Mouse (Mus musculus) MEL (cell line): ENCODE measurements around the gene Cd9.

Experiments used
- CHD1 ChIP-seq: IDR thresholded peaks from 2 replicates; pipeline ENCODE4 v1.6.1; 2012; ENCODE audit warnings: low read depth, mild to moderate bottlenecking, inconsistent platforms, low read length, improper control_type of control experiment
- GABPA ChIP-seq: IDR thresholded peaks from 2 replicates; pipeline ENCODE4 v1.6.1; 2012; ENCODE audit warnings: low read depth, mild to moderate bottlenecking, inconsistent platforms, low read length, improper control_type of control experiment, moderate library complexity
- MAFK ChIP-seq: IDR thresholded peaks from 2 replicates; pipeline ENCODE4 v1.6.1; 2011; ENCODE audit warnings: low read depth, mild to moderate bottlenecking, low read length, improper control_type of control experiment, borderline replicate concordance
- MAX ChIP-seq: IDR thresholded peaks from 2 replicates; pipeline ENCODE4 v1.6.1; 2011; ENCODE audit warnings: low read length, improper control_type of control experiment
- MEF2A ChIP-seq: IDR thresholded peaks from 2 replicates; pipeline ENCODE4 v1.6.1; 2014; ENCODE audit warnings: low read depth, mild to moderate bottlenecking, inconsistent platforms, low read length, improper control_type of control experiment; ENCODE audit not compliant: poor library complexity, insufficient replicate concordance, severe bottlenecking; ENCODE audit errors: extremely low read depth
- NRF1 ChIP-seq: IDR thresholded peaks from 2 replicates; pipeline ENCODE4 v1.6.1; 2014; ENCODE audit warnings: low read depth, mild to moderate bottlenecking, inconsistent platforms, low read length, improper control_type of control experiment, moderate library complexity; ENCODE audit not compliant: poor library complexity, insufficient read depth, severe bottlenecking
- POLR2A ChIP-seq, 2 experiments: IDR thresholded peaks; 2 replicates each; pipeline ENCODE4 v1.6.1; 2011 to 2012; ENCODE audit warnings: low read length in 2 of 2, mild to moderate bottlenecking in 2 of 2, control low read depth in 1 of 2, improper control_type of control experiment in 1 of 2, low read depth in 1 of 2, moderate library complexity in 1 of 2; ENCODE audit not compliant: control insufficient read depth in 1 of 2, insufficient read depth in 1 of 2, poor library complexity in 1 of 2
- RAD21 ChIP-seq: IDR thresholded peaks from 2 replicates; pipeline ENCODE4 v1.6.1; 2011; ENCODE audit warnings: mild to moderate bottlenecking, low read depth, low read length, improper control_type of control experiment
- TCF12 ChIP-seq: IDR thresholded peaks from 2 replicates; pipeline ENCODE4 v1.6.1; 2014; ENCODE audit warnings: low read depth, mild to moderate bottlenecking, inconsistent platforms, low read length, improper control_type of control experiment, moderate library complexity
- ZC3H11A ChIP-seq: IDR thresholded peaks from 2 replicates; pipeline ENCODE4 v1.6.1; 2012; ENCODE audit warnings: low read depth, mild to moderate bottlenecking, inconsistent platforms, low read length, improper control_type of control experiment
- ZKSCAN1 ChIP-seq: IDR thresholded peaks from 2 replicates; pipeline ENCODE4 v1.6.1; 2012; ENCODE audit warnings: low read depth, mild to moderate bottlenecking, inconsistent platforms, low read length, improper control_type of control experiment, moderate library complexity
- ZMIZ1 ChIP-seq: IDR thresholded peaks from 2 replicates; pipeline ENCODE4 v1.6.1; 2012; ENCODE audit warnings: low read depth, mild to moderate bottlenecking, inconsistent platforms, low read length, improper control_type of control experiment, moderate library complexity

DNA sequence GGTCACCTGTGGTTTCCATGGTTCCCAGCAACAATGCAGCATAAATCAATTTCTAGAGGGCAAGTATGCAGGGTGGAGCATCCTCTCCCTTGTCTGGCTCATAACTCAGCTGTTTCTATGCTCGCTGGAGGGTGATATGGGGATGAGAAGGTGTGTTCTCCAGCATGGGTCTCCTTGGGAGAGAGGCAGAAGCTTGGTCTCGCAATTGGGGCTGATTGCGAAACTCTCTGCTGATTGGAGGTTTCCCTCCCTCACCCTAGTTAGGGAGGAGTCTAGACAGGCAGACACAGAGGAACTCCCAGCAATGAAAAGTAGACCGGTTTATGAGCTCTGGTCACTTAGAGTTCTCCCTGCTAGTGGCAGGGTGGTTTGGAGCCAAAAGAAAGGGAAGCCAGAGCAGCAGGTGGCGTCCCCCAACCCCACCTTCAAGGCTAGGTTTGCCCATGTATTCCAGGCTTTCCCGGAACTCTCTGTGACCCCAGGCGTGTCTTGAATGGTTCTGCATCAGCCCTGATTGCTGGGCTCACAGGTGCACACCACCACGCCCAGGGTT lies 83.5 kb downstream of the Cd9 start:
- no peak for TF ChIP-seq MAFK
- TF ChIP-seq MEF2A = no peak
- no peak for TF ChIP-seq POLR2A (IDR thresholded peaks at IDR 0.05; ENCODE audit: control insufficient read depth in 1 of 2, insufficient read depth in 1 of 2, low read depth in 1 of 2, low read length in 2 of 2, poor library complexity in 1 of 2)
- TF ChIP-seq GABPA = no peak
- TF ChIP-seq TCF12 = no peak
- TF ChIP-seq CHD1 = no peak
- TF ChIP-seq ZC3H11A = no peak
- TF ChIP-seq RAD21 = no peak
- TF ChIP-seq ZMIZ1 = no peak
- TF ChIP-seq NRF1 = no peak
- TF ChIP-seq ZKSCAN1 = no peak
- no peak for TF ChIP-seq MAX
